Mouse (Mus musculus) CH12.LX (cell line): ENCODE data around the gene Yipf1. TPM values are rescaled to one million over a fixed set of nuclear protein-coding genes. Genes with fewer than 3 reads are reported as not detected.
"Not testable (repeated sequence)": the region's sequence is repeated elsewhere in the genome, so short reads cannot be mapped to it uniquely, and the experiment has no call there.

Experiments used
- DNase-seq: peaks from one replicate; pipeline ENCODE4 v3.0.0-alpha.2; 2013; ENCODE audit errors: extremely low read depth
- H3K27ac ChIP-seq: 2 replicates; pipeline ENCODE4 v1.5.1; 2012; ENCODE audit warnings: low read depth, mild to moderate bottlenecking, control low read depth, moderate library complexity; ENCODE audit not compliant: insufficient read depth
- H3K27me3 ChIP-seq: replicated peaks from 2 replicates; pipeline ENCODE3; 2012; ENCODE audit warnings: inconsistent platforms
- H3K36me3 ChIP-seq, 2 experiments: replicated peaks in 1 of 2; 2 replicates each; pipeline versions ENCODE3 to v1.6.1; 2012; ENCODE audit warnings: inconsistent platforms in 1 of 2, low read length in 1 of 2, mild to moderate bottlenecking in 1 of 2, mixed read lengths in 1 of 2, moderate library complexity in 1 of 2; ENCODE audit not compliant: control insufficient read depth in 1 of 2, insufficient read depth in 1 of 2
- H3K4me1 ChIP-seq, 2 experiments: 2 replicates each; pipeline ENCODE4 v1.6.1; 2012; ENCODE audit warnings: inconsistent platforms in 1 of 2, moderate library complexity in 1 of 2; ENCODE audit not compliant: insufficient read depth in 2 of 2, control insufficient read depth in 1 of 2
- H3K4me2 ChIP-seq: 2 replicates; pipeline ENCODE4 v1.6.1; 2012; ENCODE audit warnings: low read depth, mild to moderate bottlenecking, control low read depth; ENCODE audit not compliant: poor library complexity, insufficient read depth, severe bottlenecking
- H3K4me3 ChIP-seq, 3 experiments: fragments of 150-350 bp in 1 of 3; sonication (generic) in 1 of 3; replicated peaks in 1 of 3; 2 replicates each; pipeline versions ENCODE3 to v1.5.1; 2011 to 2012; ENCODE audit warnings: low read depth in 2 of 3, low read length in 2 of 3, mild to moderate bottlenecking in 2 of 3, moderate library complexity in 2 of 3, control low read depth in 1 of 3, improper control_type of control experiment in 1 of 3, inconsistent platforms in 1 of 3, mixed read lengths in 1 of 3; ENCODE audit not compliant: poor library complexity in 1 of 3
- H3K79me2 ChIP-seq: replicated peaks from 2 replicates; pipeline ENCODE4 v1.6.1; 2012; ENCODE audit warnings: mild to moderate bottlenecking, moderate library complexity; ENCODE audit not compliant: control insufficient read depth, poor library complexity, insufficient read depth, severe bottlenecking; ENCODE audit errors: extremely low read depth
- H3K9ac ChIP-seq: 2 replicates; pipeline ENCODE4 v1.6.1; 2012; ENCODE audit warnings: low read depth, mild to moderate bottlenecking, control low read depth, moderate library complexity; ENCODE audit not compliant: insufficient read depth
- H3K9me3 ChIP-seq: replicated peaks from 2 replicates; pipeline ENCODE3; 2012; ENCODE audit warnings: low read length, inconsistent platforms, mixed read lengths
- BHLHE40 ChIP-seq: IDR thresholded peaks from 2 replicates; pipeline ENCODE4 v1.6.1; 2011; ENCODE audit warnings: mild to moderate bottlenecking, low read depth, low read length, improper control_type of control experiment
- CHD2 ChIP-seq: IDR thresholded peaks from 2 replicates; pipeline ENCODE4 v1.6.1; 2011; ENCODE audit warnings: low read length, improper control_type of control experiment
- ETS1 ChIP-seq: conservative IDR thresholded peaks from 2 replicates; pipeline ENCODE4 v1.6.1; 2012; ENCODE audit warnings: low read depth, mild to moderate bottlenecking, inconsistent platforms, low read length, improper control_type of control experiment, moderate library complexity
- GABPA ChIP-seq: IDR thresholded peaks from 2 replicates; pipeline ENCODE4 v1.6.1; 2012; ENCODE audit warnings: low read depth, low read length, improper control_type of control experiment, inconsistent platforms; ENCODE audit not compliant: insufficient replicate concordance
- IRF4 ChIP-seq: IDR thresholded peaks from 2 replicates; pipeline ENCODE4 v1.6.1; 2014; ENCODE audit warnings: low read depth, mild to moderate bottlenecking, inconsistent platforms, low read length, improper control_type of control experiment
- JUN ChIP-seq: IDR thresholded peaks from 2 replicates; pipeline ENCODE4 v1.6.1; 2011; ENCODE audit warnings: low read depth, mild to moderate bottlenecking, low read length, improper control_type of control experiment, moderate library complexity; ENCODE audit not compliant: insufficient read depth
- MAZ ChIP-seq: IDR thresholded peaks from 2 replicates; pipeline ENCODE4 v1.6.1; 2012; ENCODE audit warnings: low read depth, mild to moderate bottlenecking, inconsistent platforms, low read length, improper control_type of control experiment, moderate library complexity
- MYC ChIP-seq: IDR thresholded peaks from 2 replicates; pipeline ENCODE4 v1.6.1; 2011; ENCODE audit warnings: low read depth, mild to moderate bottlenecking, improper control_type of control experiment, low read length
- NELFE ChIP-seq: IDR thresholded peaks from 2 replicates; pipeline ENCODE4 v1.6.1; 2011; ENCODE audit warnings: low read depth, low read length, improper control_type of control experiment
- PAX5 ChIP-seq: IDR thresholded peaks from 2 replicates; pipeline ENCODE4 v1.6.1; 2012; ENCODE audit warnings: low read length, inconsistent platforms, mixed read lengths
- POLR2A ChIP-seq: IDR thresholded peaks from 2 replicates; pipeline ENCODE4 v1.6.1; 2011; ENCODE audit warnings: low read depth, mild to moderate bottlenecking, improper control_type of control experiment, low read length
- RAD21 ChIP-seq: IDR thresholded peaks from 2 replicates; pipeline ENCODE4 v1.6.1; 2011; ENCODE audit warnings: low read depth, mild to moderate bottlenecking, low read length, improper control_type of control experiment, moderate library complexity
- RCOR1 ChIP-seq: conservative IDR thresholded peaks from 2 replicates; pipeline ENCODE4 v1.6.1; 2012; ENCODE audit warnings: low read depth, mild to moderate bottlenecking, inconsistent platforms, low read length, improper control_type of control experiment
- TBP ChIP-seq: conservative IDR thresholded peaks from 2 replicates; pipeline ENCODE4 v1.6.1; 2011; ENCODE audit warnings: low read depth, low read length, improper control_type of control experiment
- TCF12 ChIP-seq: IDR thresholded peaks from 2 replicates; pipeline ENCODE4 v1.6.1; 2014; ENCODE audit warnings: low read depth, mild to moderate bottlenecking, inconsistent platforms, low read length, improper control_type of control experiment
- UBTF ChIP-seq: IDR thresholded peaks from 2 replicates; pipeline ENCODE4 v1.6.1; 2012; ENCODE audit warnings: low read depth, mild to moderate bottlenecking, inconsistent platforms, low read length, improper control_type of control experiment, moderate library complexity
- USF1 ChIP-seq: IDR thresholded peaks from 2 replicates; pipeline ENCODE4 v1.6.1; 2014; ENCODE audit warnings: low read depth, mild to moderate bottlenecking, inconsistent platforms, low read length, improper control_type of control experiment
- ZKSCAN1 ChIP-seq: IDR thresholded peaks from 2 replicates; pipeline ENCODE4 v1.6.1; 2012; ENCODE audit warnings: low read depth, inconsistent platforms, low read length, improper control_type of control experiment, borderline replicate concordance
- ZMIZ1 ChIP-seq: IDR thresholded peaks from 2 replicates; pipeline ENCODE4 v1.6.1; 2012; ENCODE audit warnings: low read depth, mild to moderate bottlenecking, inconsistent platforms, low read length, improper control_type of control experiment
- ZNF384 ChIP-seq: IDR thresholded peaks from 2 replicates; pipeline ENCODE4 v1.6.1; 2012; ENCODE audit warnings: low read depth, low read length, improper control_type of control experiment, inconsistent platforms
- dilution Hi-C: fragments of 300-500 bp; cut with MboI; formaldehyde crosslinking; loops from 2 replicates; pipeline ENCODE4 v1.14.3; 2020; ENCODE audit warnings: low sequenced_read_pairs; ENCODE audit not compliant: extremely low pct_unique_long_range_greater_than_20kb, extremely low pct_ligation_motif_present
- in situ Hi-C: fragments of 300-500 bp; cut with MboI; formaldehyde crosslinking; loops from 3 replicates; pipeline ENCODE4 v1.14.3; 2019; ENCODE audit warnings: low sequenced_read_pairs, low pct_ligation_motif_present, low pct_unique_long_range_greater_than_20kb, mixed read lengths
- polyA plus RNA-seq: library from polyadenylated mRNA; unstranded; fragments of >175 nt; gene quantifications from 2 replicates; pipeline ENCODE4 v1.2.1, GENCODE M21; 2012; ENCODE audit warnings: low read depth; ENCODE audit not compliant: insufficient read length
- total RNA-seq, 2 experiments: library from RNA; depleted of rRNA; stranded (reverse); fragments of 300-350 nt in 1 of 2; fragments of >200 nt in 1 of 2; gene quantifications; 2 replicates each; pipeline ENCODE4 v1.2.3; 2012 to 2014

The Yipf1 gene
- total and polyA plus RNA-seq, 3 experiments: 47.2 to 60.5 (median 52.8) TPM

- H3K79me2 ChIP-seq: no peaks in the 10 kb centered on the region
- no peak overlapping the region for H3K27ac ChIP-seq
- TF ChIP-seq POLR2A (no peak), RAD21 (no peak), GABPA (no peak), ETS1 (no peak), IRF4 (no peak), NELFE (no peak), UBTF (no peak), JUN (no peak), PAX5 (no peak)
- dilution Hi-C loops (no loop called here), in situ Hi-C loops (no loop called here)
- peaks cover 0 to 14% of the 10 kb centered on the region in 2 experiments; a peak in 1 of 4 replicates for H3K4me1 ChIP-seq
- DNase-seq: no peak
- no peak overlapping the region for H3K4me3 ChIP-seq
- H3K4me2 ChIP-seq: no peak overlapping the region
- H3K27me3 ChIP-seq: no peaks in the 10 kb centered on the region
- H3K9ac ChIP-seq: no peak overlapping the region
- H3K9me3 ChIP-seq: peaks cover 3% of the 10 kb centered on the region
- H3K36me3 ChIP-seq: peaks cover 17 to 77% of the 10 kb centered on the region in 2 experiments
Observed at GRCm38 (mm10) chr4:107354543-107354942, 40.4 kb downstream of the Yipf1 start.

- H3K27ac ChIP-seq, H3K4me2 ChIP-seq, in situ Hi-C loops, H3K79me2 ChIP-seq, H3K9ac ChIP-seq, H3K9me3 ChIP-seq, H3K4me3 ChIP-seq, DNase-seq, H3K27me3 ChIP-seq, dilution Hi-C loops: not testable (repeated sequence)
- Histone ChIP-seq H3K4me1 (peaks cover 0 to 30% of the 10 kb centered on the region in 2 experiments; a peak in 2 of 4 replicates), H3K36me3 (peaks cover 8 to 60% of the 10 kb centered on the region in 2 experiments)
Observed at GRCm38 (mm10) chr4:107357172-107357571, 43.0 kb downstream of the Yipf1 start.

GRCm38 (mm10) chr4:107358460-107358859 lies 44.3 kb downstream of the Yipf1 start:
- dilution Hi-C loops: no loop called here
- H3K27ac ChIP-seq: no peak overlapping the region
- in situ Hi-C loops: no loop called here
- no peak overlapping the region for H3K9ac ChIP-seq
- no peak overlapping the region for H3K4me2 ChIP-seq
- no peaks in the 10 kb centered on the region for H3K27me3 ChIP-seq
- peaks cover 0 to 30% of the 10 kb centered on the region in 2 experiments; a peak in 2 of 4 replicates for H3K4me1 ChIP-seq
- H3K9me3 ChIP-seq: peaks cover 3% of the 10 kb centered on the region
- no peaks in the 10 kb centered on the region for H3K79me2 ChIP-seq
- no peak for DNase-seq
- no peak overlapping the region for H3K4me3 ChIP-seq
- peaks cover 8 to 49% of the 10 kb centered on the region in 2 experiments for H3K36me3 ChIP-seq
- TF ChIP-seq MAZ (no peak), ZNF384 (no peak), ZMIZ1 (no peak), MYC (no peak), TBP (no peak), CHD2 (no peak), TCF12 (no peak), JUN (no peak), BHLHE40 (no peak), ZKSCAN1 (no peak), POLR2A (no peak), USF1 (no peak), RCOR1 (no peak)
